Mouse (Mus musculus): ENCODE data around the gene Memo1. TPM values are rescaled to one million over a fixed set of nuclear protein-coding genes. Genes with fewer than 3 reads are reported as not detected.

Gene Memo1
- total RNA-seq, 2 experiments from 2014 or later, result 242 to 378 TPM

GRCm38 (mm10) chr17:74267415-74268180 lies 27.7 kb downstream of the Memo1 start:
- peak; percentile 92 for ATAC-seq (replicated peaks; ENCODE audit: low FRiP score, poor library complexity, severe bottlenecking)

GRCm38 (mm10) chr17:74265636-74266035 lies 29.7 kb downstream of the Memo1 start:
- ATAC-seq (replicated peaks; ENCODE audit: low FRiP score, poor library complexity, severe bottlenecking), result no peak

GRCm38 (mm10) chr17:74265156-74265505 lies 30.2 kb downstream of the Memo1 start:
- no peak for ATAC-seq (replicated peaks; ENCODE audit: low FRiP score, poor library complexity, severe bottlenecking)

- ATAC-seq (replicated peaks; ENCODE audit: low FRiP score, poor library complexity, severe bottlenecking), result no peak
Measured at GRCm38 (mm10) chr17:74264333-74265155, 30.8 kb downstream of the Memo1 start.

DNA sequence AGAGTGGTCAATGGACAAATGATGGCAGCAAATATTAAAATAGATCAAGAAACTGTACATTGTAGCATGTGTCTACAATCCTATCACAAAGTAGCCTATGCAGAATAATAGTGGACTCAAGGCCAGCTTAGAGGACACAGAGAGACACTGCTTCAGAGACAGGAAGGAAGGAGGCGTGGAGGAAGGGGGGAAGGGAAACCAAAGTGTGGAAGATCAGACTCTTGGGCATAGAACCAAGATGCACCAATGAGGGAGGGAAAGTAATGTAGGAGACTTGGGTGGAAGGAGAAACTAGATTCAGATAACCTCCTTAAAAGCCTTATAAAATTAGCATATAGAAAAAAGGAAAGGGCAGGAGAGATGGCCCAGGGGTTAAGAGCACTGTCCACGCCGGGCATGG lies 32.9 kb downstream of the Memo1 start:
- no peak for ATAC-seq (replicated peaks; ENCODE audit: low FRiP score, poor library complexity, severe bottlenecking)

- ATAC-seq (replicated peaks; ENCODE audit: low FRiP score, poor library complexity, severe bottlenecking), result no peak
Measured at GRCm38 (mm10) chr17:74245284-74245683, 50.0 kb downstream of the Memo1 start.

DNA sequence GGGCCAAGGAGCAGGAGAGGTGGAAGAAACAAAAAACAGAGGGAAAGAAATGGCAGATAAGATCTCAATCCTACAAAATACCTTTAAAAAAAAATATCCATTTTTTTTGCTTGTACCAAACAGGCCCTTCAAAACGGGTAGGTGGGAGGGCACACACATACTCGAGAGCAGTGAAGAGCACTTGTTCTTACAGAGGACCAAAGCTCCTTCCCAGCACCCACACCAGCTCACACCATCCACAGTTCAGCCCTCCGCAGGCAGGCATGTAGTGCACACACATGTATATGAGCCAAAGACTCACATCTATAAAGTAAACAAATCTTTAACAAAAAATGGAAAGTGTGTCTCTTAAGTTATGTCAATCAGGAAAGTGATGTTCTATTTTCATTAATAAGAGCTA lies 52.5 kb downstream of the Memo1 start:
- ATAC-seq (replicated peaks; ENCODE audit: low FRiP score, poor library complexity, severe bottlenecking), result no peak

GRCm38 (mm10) chr17:74240322-74240721 lies 55.0 kb downstream of the Memo1 start:
- ATAC-seq (replicated peaks; ENCODE audit: low FRiP score, poor library complexity, severe bottlenecking), result no peak

DNA sequence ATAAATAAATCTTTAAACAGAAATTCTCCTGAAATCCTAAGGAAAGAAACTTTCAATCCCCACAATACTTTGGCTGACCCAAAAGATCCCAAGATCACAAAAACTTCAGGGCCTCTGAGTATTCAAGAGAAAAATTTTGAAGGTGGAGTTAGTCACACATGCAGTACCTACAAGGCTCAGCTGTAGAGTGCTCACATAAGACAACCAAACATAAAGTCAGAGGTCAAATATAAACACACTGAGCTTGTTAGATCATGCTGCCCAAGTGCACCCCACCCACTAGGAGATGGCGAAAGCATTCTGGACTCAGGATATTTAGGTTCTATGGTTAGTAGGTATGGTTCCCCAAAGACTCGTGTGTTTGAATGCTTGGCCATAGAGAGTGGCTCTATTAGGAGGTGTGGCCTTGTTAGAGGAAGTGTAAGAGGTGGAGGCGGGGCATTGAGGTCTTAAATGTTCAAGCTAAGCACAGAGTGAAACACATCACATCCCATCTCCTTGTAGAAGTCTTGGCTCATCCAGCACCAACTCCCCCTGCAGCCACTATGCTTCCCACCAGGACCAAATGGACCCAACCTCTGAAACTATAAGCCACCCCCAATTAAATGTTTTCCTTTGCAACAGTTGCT lies 67.1 kb downstream of the Memo1 start:
- ATAC-seq (replicated peaks; ENCODE audit: low FRiP score, poor library complexity, severe bottlenecking), result no peak

- ATAC-seq (replicated peaks; ENCODE audit: low FRiP score, poor library complexity, severe bottlenecking), result no peak
Measured at GRCm38 (mm10) chr17:74217304-74217703, 78.0 kb downstream of the Memo1 start.

GRCm38 (mm10) chr17:74212831-74213524 lies 82.3 kb downstream of the Memo1 start:
- ATAC-seq (replicated peaks; ENCODE audit: low FRiP score, poor library complexity, severe bottlenecking), result 0 out of 2 replicates have a peak, but pooled peaks have one; percentile 16

DNA sequence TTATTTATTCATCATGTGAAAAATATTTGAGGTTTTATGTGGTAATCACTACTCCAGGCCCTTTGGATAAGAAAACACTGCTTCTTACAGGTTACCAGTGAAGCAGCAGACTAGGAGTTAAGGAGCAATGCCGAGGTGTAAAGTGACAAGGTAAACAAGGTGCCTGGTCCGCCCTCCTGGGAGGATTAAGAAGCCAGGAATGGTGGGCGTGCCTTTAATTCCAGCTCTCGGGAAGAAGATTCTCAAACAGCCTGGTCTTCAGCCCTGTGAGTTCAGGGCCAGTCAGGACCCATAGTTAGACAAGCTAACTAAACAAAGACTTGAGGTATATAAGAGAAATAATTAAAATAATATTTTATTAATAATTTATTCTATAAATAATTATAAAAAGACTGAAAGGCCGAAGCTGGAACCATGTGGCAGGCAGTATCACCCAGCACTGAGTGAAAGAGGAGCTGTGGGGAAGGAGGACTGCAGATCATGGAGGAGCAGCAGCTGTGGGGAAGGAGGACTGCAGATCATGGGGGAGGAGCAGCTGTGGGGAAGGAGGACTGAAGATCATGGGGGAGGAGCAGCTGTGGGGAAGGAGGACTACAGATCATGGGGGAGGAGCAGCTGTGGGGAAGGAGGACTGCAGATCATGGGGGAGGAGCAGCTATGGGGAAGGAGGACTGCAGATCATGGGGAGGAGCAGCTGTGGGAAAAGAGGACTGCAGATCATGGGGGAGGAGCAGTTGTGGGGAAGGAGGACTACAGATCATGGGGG lies 86.0 kb downstream of the Memo1 start:
- ATAC-seq (replicated peaks; ENCODE audit: low FRiP score, poor library complexity, severe bottlenecking), result no peak

DNA sequence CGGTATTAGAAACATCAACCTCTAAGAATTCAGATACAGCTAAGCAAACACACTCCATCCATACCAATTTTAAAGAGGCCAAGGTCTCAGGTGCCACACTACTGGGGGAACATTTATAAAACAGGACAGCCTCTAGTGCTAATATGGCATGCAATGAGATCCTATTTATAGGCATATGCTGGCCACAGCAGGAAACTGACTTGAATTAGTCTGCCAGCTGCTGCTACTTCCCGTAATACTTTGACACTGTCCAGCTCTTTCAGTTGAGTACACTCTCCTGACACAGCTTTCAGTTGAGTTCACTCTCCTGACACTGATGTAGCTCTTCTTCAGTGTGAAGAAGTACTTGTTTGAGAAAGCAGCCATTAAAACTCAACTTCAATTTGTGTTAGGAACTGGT lies 99.4 kb downstream of the Memo1 start:
- ATAC-seq (replicated peaks; ENCODE audit: low FRiP score, poor library complexity, severe bottlenecking), result no peak

GRCm38 (mm10) chr17:74194755-74195154 lies 100.6 kb downstream of the Memo1 start:
- no peak for ATAC-seq (replicated peaks; ENCODE audit: low FRiP score, poor library complexity, severe bottlenecking)

DNA sequence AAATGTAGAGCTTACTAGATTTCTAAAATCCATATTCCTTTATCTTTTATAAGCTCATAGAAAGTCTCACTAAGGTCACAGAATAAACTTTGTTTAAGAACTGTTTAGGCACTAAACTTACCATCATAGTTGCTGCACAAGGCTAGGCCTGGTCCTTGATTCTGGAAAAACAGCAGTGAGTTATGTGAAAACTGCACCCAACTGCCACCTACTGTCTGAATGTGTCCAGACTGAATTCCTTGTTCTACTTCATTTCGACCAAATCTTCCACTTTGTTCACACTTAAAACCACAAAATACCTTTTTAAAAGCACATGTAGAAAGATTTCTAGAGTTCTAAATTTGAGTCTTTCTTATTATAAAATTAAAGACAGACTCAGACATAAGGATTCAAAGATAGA lies 101.9 kb downstream of the Memo1 start:
- no peak for ATAC-seq (replicated peaks; ENCODE audit: low FRiP score, poor library complexity, severe bottlenecking)

GRCm38 (mm10) chr17:74191446-74191845 lies 103.9 kb downstream of the Memo1 start:
- ATAC-seq (replicated peaks; ENCODE audit: low FRiP score, poor library complexity, severe bottlenecking), result no peak

GRCm38 (mm10) chr17:74186197-74186596 lies 109.1 kb downstream of the Memo1 start:
- no peak for ATAC-seq (replicated peaks; ENCODE audit: low FRiP score, poor library complexity, severe bottlenecking)

DNA sequence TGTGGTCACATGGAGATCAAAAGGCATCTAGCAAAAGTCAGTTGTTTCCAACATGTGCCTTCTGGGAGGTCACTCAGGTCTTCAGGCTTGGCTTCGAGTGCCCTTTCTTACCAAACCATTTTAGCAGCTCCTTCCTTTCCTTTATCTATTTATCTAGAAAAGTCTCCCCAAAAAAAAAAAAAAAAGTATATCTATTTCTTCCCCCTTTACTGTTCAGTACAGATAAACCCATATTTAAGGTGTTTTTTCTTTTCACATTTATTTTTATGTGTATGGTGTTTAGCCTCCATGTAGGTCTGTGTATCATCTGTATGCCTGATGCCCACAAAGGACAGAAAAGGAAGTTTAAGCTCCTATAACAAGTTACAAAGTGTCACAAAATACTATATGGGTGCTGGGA lies 110.6 kb downstream of the Memo1 start:
- ATAC-seq (replicated peaks; ENCODE audit: low FRiP score, poor library complexity, severe bottlenecking), result no peak

DNA sequence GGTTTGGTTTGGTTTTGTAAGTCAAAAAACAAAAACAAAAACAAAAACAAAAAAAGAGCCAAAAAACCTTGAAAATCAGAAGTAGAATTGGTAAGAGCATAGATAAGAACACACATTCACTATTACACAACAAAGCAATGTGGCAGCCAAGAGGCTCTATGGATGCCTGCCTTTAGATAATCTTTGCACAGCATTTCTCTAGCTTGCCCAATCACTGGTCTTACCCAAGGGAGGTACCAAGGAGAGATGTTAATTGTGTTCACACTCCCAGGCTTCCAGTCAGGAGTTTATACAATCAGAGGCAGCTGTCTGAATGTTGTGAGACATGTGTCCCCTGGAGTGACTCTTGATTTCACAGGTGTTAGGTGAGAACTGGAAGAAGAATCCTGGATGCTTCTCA lies 114.4 kb downstream of the Memo1 start:
- ATAC-seq (replicated peaks; ENCODE audit: low FRiP score, poor library complexity, severe bottlenecking), result no peak
